Mouse (Mus musculus) heart, adult 18-20 months (tissue): ENCODE measurements around the gene Cdnf. TPM values are rescaled to one million over a fixed set of nuclear protein-coding genes. Genes with fewer than 3 reads are reported as not detected.

Source experiments
- total RNA-seq, 2 experiments: library from RNA; stranded (reverse); gene quantifications; 2 replicates each; pipeline ENCODE4 v1.2.3; 2021

Cdnf gene
- total RNA-seq, 2 experiments from 2014 or later = 30.3 to 34.8 TPM

Other genes with a start within 250 kb of the Cdnf start
- 1 to 10 TPM; 8.5 to 9.1 TPM for gene Nmt2, start 228.8 kb upstream of the Cdnf start, total RNA-seq
- gene Rpp38, start 180.4 kb upstream of the Cdnf start, total RNA-seq = 1 to 10 TPM; 5.0 to 5.5 TPM
- gene Acbd7, start 176.9 kb upstream of the Cdnf start, total RNA-seq = 1 to 10 TPM; 1.4 to 1.8 TPM
- not detected for gene Olah, start 115.8 kb upstream of the Cdnf start, total RNA-seq
- gene Meig1, start 90.4 kb upstream of the Cdnf start, total RNA-seq = 1 to 10 TPM; 2.3 to 2.5 TPM
- 1 to 10 TPM; 2.4 to 4.0 TPM for gene Dclre1c, start 88.9 kb upstream of the Cdnf start, total RNA-seq
- gene Suv39h2, start 38.0 kb upstream of the Cdnf start, total RNA-seq = under 1 TPM; 0.62 to 0.72 TPM
- 1 to 10 TPM in 1 of 2 experiments, under 1 TPM in 1; 0.99 to 1.4 TPM for gene Gm45902, start 240 bp upstream of the Cdnf start, total RNA-seq
- 10 to 100 TPM; 23.0 to 23.9 TPM for gene Hspa14, start 216 bp upstream of the Cdnf start, total RNA-seq
- 10 to 100 TPM in 1 of 2 experiments, 1 to 10 TPM in 1; 5.5 to 11.9 TPM for gene Fam107b, start 57.5 kb downstream of the Cdnf start, total RNA-seq